Mouse (Mus musculus) kidney, adult 2 months (tissue): ENCODE measurements around the gene 1700012B07Rik.

Source experiments
- CTCF ChIP-seq: fragments of 200-500 bp; conservative IDR thresholded peaks from 2 replicates; pipeline ENCODE4 v1.5.1; 2011; ENCODE audit warnings: low read depth, mild to moderate bottlenecking, control low read depth, low read length, moderate library complexity, mixed read lengths; ENCODE audit not compliant: insufficient read depth, insufficient read length
- POLR2A ChIP-seq: fragments of 200-500 bp; IDR thresholded peaks from one replicate; pipeline ENCODE4 v1.6.1; 2011; ENCODE audit warnings: low read depth, low read length, control low read depth

- no peak for TF ChIP-seq CTCF
- no peak for TF ChIP-seq POLR2A
Measured at GRCm38 (mm10) chr11:109791965-109792364, 35.9 kb downstream of the 1700012B07Rik start.
